ENCODE assay signal across 19 mouse cellular contexts in genomic region chr9:47738799-47739198, GRCm38 (mm10).
DNase-seq lines count a peak whose midpoint lies in the region; ATAC-seq lines count a peak whose summit lies in the region.
"Had no signal": no experiment of that assay in that cellular context is flagged by ENCODE, and none has a peak within 500 bp of the region (broad histone marks: within the 10 kb centered on the region; RNA-seq: fewer than 3 reads in every experiment).

No protein-coding gene starts in this region.

- no peak for DNase-seq in forebrain, embryonic 11.5 days (ENCODE audit: low spot score)
- peak; percentile 40 for DNase-seq in brain, adult 2 months (ENCODE audit: low read depth, low spot score)
- DNase-seq in cerebellum, postnatal 10 days, result no peak
- no peak for DNase-seq in left cerebral cortex, adult 8-10 months (ENCODE audit: low spot score in 2 of 2)
- DNase-seq: cerebellum, adult 8-10 months; gastrocnemius, postnatal 14 days; heart, postnatal 10 days; kidney, adult 8-10 months; kidney, postnatal 25 days; lung, postnatal 4 days; thymus, postnatal 25 days had no signal

- ATAC-seq in forebrain, embryonic 15.5 days (replicated peaks), result no peak
- ATAC-seq in forebrain, embryonic 11.5 days (replicated peaks; ENCODE audit: low FRiP score), result no peak
- no peak for ATAC-seq in hindbrain, embryonic 15.5 days (ENCODE audit: low FRiP score, low read depth)
- ATAC-seq in midbrain, embryonic 15.5 days (replicated peaks), result no peak
- ATAC-seq: inflammation-experienced regulatory T-cells, adult 6 months had no signal

- WGBS in forebrain, embryonic 15.5 days, result 33% methylated on average over 4 of the region's 4 CpGs
- WGBS in forebrain, embryonic 11.5 days, result 40% methylated on average over 4 of the region's 4 CpGs
- 43% methylated on average over 4 of the region's 4 CpGs for WGBS in hindbrain, embryonic 15.5 days
- WGBS in midbrain, embryonic 15.5 days, result 24% methylated on average over 4 of the region's 4 CpGs

- H3K4me1 ChIP-seq in forebrain, embryonic 15.5 days, result peaks cover 48% of the 10 kb centered on the region
- no peaks in the 10 kb centered on the region; the same call in 1 of the 2 replicates for H3K4me1 ChIP-seq in forebrain, embryonic 11.5 days (replicated peaks; ENCODE audit: control insufficient read depth, insufficient read depth, low read length)
- H3K4me1 ChIP-seq in hindbrain, embryonic 15.5 days (replicated peaks), result peaks cover 38% of the 10 kb centered on the region
- peaks cover 39% of the 10 kb centered on the region for H3K4me1 ChIP-seq in midbrain, embryonic 15.5 days

- peak overlapping the region; percentile 41 for H3K27ac ChIP-seq in forebrain, embryonic 15.5 days (replicated peaks)
- no peak overlapping the region for H3K27ac ChIP-seq in forebrain, embryonic 11.5 days (ENCODE audit: low read depth, low read length)
- H3K27ac ChIP-seq in hindbrain, embryonic 15.5 days (replicated peaks), result peak overlapping the region; percentile 60
- peak overlapping the region; percentile 75 for H3K27ac ChIP-seq in midbrain, embryonic 15.5 days
- H3K27ac ChIP-seq: limb, embryonic 10.5 days had no signal

- no peak overlapping the region for H3K4me3 ChIP-seq in forebrain, embryonic 15.5 days
- H3K4me3 ChIP-seq in forebrain, embryonic 11.5 days (ENCODE audit: low read depth, low read length), result no peak overlapping the region
- no peak overlapping the region for H3K4me3 ChIP-seq in hindbrain, embryonic 15.5 days
- H3K4me3 ChIP-seq in midbrain, embryonic 15.5 days, result no peak overlapping the region
- H3K4me3 ChIP-seq: limb, embryonic 10.5 days had no signal

- no peak overlapping the region for H3K9ac ChIP-seq in forebrain, embryonic 15.5 days (replicated peaks)
- H3K9ac ChIP-seq in forebrain, embryonic 11.5 days (ENCODE audit: low read length), result no peak overlapping the region
- H3K9ac ChIP-seq in hindbrain, embryonic 15.5 days, result no peak overlapping the region; the same call in 1 of the 2 replicates
- H3K9ac ChIP-seq in midbrain, embryonic 15.5 days, result no peak overlapping the region
- H3K9ac ChIP-seq: lung, embryonic 14.5 days had no signal

- no peaks in the 10 kb centered on the region for H3K36me3 ChIP-seq in forebrain, embryonic 15.5 days
- no peaks in the 10 kb centered on the region for H3K36me3 ChIP-seq in forebrain, embryonic 11.5 days (ENCODE audit: control insufficient read depth, insufficient read depth, low read length)
- no peaks in the 10 kb centered on the region for H3K36me3 ChIP-seq in hindbrain, embryonic 15.5 days
- H3K36me3 ChIP-seq in midbrain, embryonic 15.5 days (replicated peaks), result no peaks in the 10 kb centered on the region
- H3K36me3 ChIP-seq: limb, embryonic 10.5 days had no signal

- H3K4me2 ChIP-seq in forebrain, embryonic 15.5 days (replicated peaks), result no peak overlapping the region
- H3K4me2 ChIP-seq in forebrain, embryonic 11.5 days (ENCODE audit: low read depth, low read length, severe bottlenecking), result no peak overlapping the region
- H3K4me2 ChIP-seq in hindbrain, embryonic 15.5 days, result no peak overlapping the region
- peak overlapping the region; percentile 16; the same call in 1 of the 2 replicates for H3K4me2 ChIP-seq in midbrain, embryonic 15.5 days
- H3K4me2 ChIP-seq: liver, embryonic 11.5 days; lung, embryonic 14.5 days had no signal

- no peaks in the 10 kb centered on the region for H3K27me3 ChIP-seq in forebrain, embryonic 15.5 days
- H3K27me3 ChIP-seq in forebrain, embryonic 11.5 days (ENCODE audit: control insufficient read depth, insufficient read depth, low read length), result no peaks in the 10 kb centered on the region
- no peaks in the 10 kb centered on the region for H3K27me3 ChIP-seq in hindbrain, embryonic 15.5 days
- H3K27me3 ChIP-seq in midbrain, embryonic 15.5 days (replicated peaks), result no peaks in the 10 kb centered on the region
- H3K27me3 ChIP-seq: CH12.LX had no signal

- H3K9me3 ChIP-seq in forebrain, embryonic 15.5 days, result no peaks in the 10 kb centered on the region
- no peaks in the 10 kb centered on the region for H3K9me3 ChIP-seq in forebrain, embryonic 11.5 days (ENCODE audit: control insufficient read depth, low read length)
- H3K9me3 ChIP-seq in hindbrain, embryonic 15.5 days, result no peaks in the 10 kb centered on the region
- no peaks in the 10 kb centered on the region for H3K9me3 ChIP-seq in midbrain, embryonic 15.5 days
- H3K9me3 ChIP-seq: limb, embryonic 10.5 days had no signal
